Mouse (Mus musculus) olfactory bulb, adult 2 months (tissue): Measurements from ENCODE around the gene Tmem161a. TPM values are rescaled to one million over a fixed set of nuclear protein-coding genes. Genes with fewer than 3 reads are reported as not detected.
A peak's percentile ranks its signal among the peaks of the same experiment; 100 is the strongest.

Source experiments
- H3K27ac ChIP-seq: fragments of 200-500 bp; 2 replicates; pipeline ENCODE4 v1.5.1; 2012; ENCODE audit warnings: low read depth, low read length; ENCODE audit not compliant: insufficient read depth
- H3K4me1 ChIP-seq: fragments of 200-500 bp; 2 replicates; pipeline ENCODE4 v1.6.1; 2012; ENCODE audit warnings: low read length; ENCODE audit not compliant: control insufficient read depth, insufficient read depth
- H3K4me3 ChIP-seq: fragments of 200-500 bp; 2 replicates; pipeline ENCODE4 v1.5.1; 2012; ENCODE audit warnings: mild to moderate bottlenecking, low read depth, low read length, moderate library complexity; ENCODE audit not compliant: insufficient read depth
- CTCF ChIP-seq: fragments of 200-500 bp; IDR thresholded peaks from 2 replicates; pipeline ENCODE4 v1.5.1; 2012; ENCODE audit warnings: low read depth, mild to moderate bottlenecking, low read length, moderate library complexity; ENCODE audit not compliant: insufficient read depth
- POLR2A ChIP-seq: fragments of 200-500 bp; IDR thresholded peaks from 2 replicates; pipeline ENCODE4 v1.6.1; 2012; ENCODE audit warnings: mild to moderate bottlenecking, low read depth, low read length, moderate library complexity; ENCODE audit not compliant: insufficient read depth
- WGBS: fragments of 180-500 bp; shearing (Covaris S2); methylation state at CpG from one replicate; pipeline ENCODE4 v1.1.7; 2018; 5-methylcytosine and 5-hydroxymethylcytosine counted together
- polyA plus RNA-seq: library from polyadenylated mRNA; stranded (reverse); fragments of >200 nt; gene quantifications from 2 replicates; pipeline ENCODE4 v1.2.4, GENCODE M21; 2012; ENCODE audit warnings: low replicate concordance; ENCODE audit not compliant: missing spikeins, insufficient read depth, insufficient read length

Gene Tmem161a
- polyA plus RNA-seq, 1 experiment: not detected

DNA sequence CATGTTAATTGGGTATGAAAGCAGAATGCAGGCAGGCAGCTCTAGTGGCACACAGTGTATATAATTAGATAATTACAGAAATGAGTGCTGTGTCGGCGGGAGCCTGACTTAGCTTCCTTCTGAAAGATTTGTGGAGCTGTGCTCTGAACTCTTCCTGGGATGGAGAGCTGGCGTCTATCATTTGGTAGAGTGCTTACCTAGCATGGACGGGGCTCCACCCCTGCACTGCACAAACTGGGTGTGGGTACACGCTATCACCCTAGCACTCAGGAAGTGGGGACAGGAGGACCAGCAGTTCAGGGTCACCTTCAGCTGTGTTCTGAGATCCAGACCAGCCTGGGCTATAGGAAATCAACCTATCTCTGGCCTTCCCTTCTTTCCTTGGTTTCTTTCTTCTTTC is 1.2 kb downstream of the Tmem161a start:
- WGBS: 54% methylated on average over 5 of the region's 5 CpGs
- H3K4me1 ChIP-seq: peaks cover 21% of the 10 kb centered on the region
- H3K4me3 ChIP-seq: no peak overlapping the region; the same call in 1 of the 2 replicates
- TF ChIP-seq POLR2A (no peak), CTCF (no peak)
- peak overlapping the region; percentile 93; the same call in 1 of the 2 replicates for H3K27ac ChIP-seq

DNA sequence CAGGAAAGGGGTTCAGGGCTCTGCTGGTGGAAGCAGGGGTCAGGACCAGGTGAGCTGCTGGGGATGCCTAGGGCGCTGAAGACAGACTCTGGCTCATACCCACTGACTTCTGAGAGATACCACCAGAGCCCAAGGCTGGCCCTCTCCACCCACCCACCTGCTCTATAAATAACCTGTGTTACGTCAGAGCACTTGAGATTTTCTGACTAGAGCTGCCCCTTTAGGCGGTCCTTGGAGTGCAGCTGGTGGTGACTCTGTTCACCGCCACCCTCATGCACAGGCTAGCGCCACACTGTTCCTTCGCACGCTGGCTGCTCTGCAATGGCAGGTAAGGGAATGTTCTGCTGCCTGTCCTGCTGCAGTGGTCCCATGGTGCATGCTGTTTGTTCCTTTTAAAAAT is 1.9 kb downstream of the Tmem161a start:
- peaks cover 21% of the 10 kb centered on the region for H3K4me1 ChIP-seq
- 38% methylated on average over 7 of the region's 7 CpGs for WGBS
- TF ChIP-seq CTCF (no peak), POLR2A (no peak)
- peak overlapping the region; percentile 27 for H3K4me3 ChIP-seq
- H3K27ac ChIP-seq: peak overlapping the region; percentile 93

DNA sequence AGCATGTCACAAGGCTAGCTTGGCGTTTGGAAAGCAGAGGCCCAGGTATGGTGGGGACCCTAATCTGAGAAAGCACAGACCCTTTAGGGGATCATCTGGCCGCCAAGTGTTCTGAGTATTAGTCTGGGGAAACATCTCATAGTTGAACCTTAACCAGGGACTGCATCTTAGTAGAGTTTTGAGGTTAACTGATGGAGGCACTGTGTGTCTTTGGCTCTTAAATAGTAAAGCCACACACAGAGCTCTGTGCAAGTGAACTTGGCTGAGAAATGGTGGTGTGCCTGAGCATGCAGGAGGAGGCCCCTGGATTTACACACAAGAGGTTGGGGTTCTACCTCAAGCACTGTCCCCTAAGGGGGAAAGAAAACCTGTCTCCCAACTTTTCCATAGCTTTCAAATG is 6.1 kb downstream of the Tmem161a start:
- Histone ChIP-seq H3K4me3 (no peak overlapping the region), H3K27ac (no peak overlapping the region), H3K4me1 (peaks cover 20% of the 10 kb centered on the region)
- WGBS: 93% methylated on average over 2 of the region's 2 CpGs
- TF ChIP-seq POLR2A (no peak), CTCF (no peak)

DNA sequence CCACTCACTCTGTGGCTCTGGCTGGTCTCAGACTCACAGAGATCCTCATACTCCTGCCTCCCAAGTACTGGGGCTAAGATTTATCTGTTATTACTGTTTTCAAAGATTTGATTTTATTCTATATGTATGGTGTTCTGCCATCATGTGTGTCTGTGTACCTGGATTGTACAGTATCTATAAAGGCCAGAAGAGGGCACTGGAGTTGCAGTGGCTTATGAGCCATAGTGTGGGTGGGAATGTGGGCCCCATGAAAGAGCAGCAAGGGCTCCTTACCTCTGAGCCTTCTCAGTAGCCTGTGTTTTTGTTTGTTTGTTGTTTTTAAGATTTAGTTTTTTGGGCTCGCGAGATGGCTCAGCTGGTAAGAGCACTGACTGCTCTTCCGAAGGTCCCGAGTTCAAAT is 6.9 kb downstream of the Tmem161a start:
- 90% methylated on average over 4 of the region's 4 CpGs for WGBS
- TF ChIP-seq CTCF: no peak
- TF ChIP-seq POLR2A: no peak
- Histone ChIP-seq H3K4me1 (peaks cover 15% of the 10 kb centered on the region), H3K27ac (no peak overlapping the region), H3K4me3 (no peak overlapping the region)

DNA sequence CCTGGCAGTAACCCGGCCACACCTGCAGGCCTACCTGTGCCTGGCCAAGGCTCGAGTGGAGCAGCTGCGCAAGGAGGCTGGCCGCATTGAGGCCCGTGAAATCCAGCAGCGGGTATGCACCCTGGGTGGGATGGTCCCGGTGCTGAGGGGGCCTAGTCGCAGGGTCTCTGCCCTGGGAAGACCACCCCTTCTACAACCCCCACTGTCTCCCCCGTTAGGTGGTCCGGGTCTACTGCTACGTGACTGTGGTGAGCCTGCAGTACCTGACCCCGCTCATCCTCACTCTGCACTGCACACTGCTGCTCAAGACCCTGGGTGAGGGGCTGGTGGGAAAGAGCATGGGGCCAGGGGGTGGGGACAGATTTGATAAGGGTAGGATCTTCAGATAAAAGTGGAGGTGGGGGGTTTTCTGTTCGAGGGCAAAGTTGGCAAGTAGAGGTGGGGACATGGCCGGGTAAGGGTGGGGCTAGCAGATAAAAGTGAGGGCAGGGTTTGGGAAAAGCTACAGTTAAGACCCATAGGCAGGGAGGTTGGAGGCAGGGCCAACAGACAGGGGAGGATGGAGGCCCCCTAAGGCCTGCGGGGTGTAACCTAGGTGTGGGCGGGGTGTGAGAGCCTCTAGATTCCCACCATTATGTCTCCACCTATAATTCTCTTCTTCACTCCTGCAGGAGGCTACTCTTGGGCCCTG is 9.2 kb downstream of the Tmem161a start:
- peaks cover 8% of the 10 kb centered on the region; the same call in 1 of the 2 replicates for H3K4me1 ChIP-seq
- no peak for TF ChIP-seq CTCF
- TF ChIP-seq POLR2A: no peak
- WGBS: 89% methylated on average over 16 of the region's 16 CpGs
- no peak overlapping the region for H3K27ac ChIP-seq
- no peak overlapping the region for H3K4me3 ChIP-seq

DNA sequence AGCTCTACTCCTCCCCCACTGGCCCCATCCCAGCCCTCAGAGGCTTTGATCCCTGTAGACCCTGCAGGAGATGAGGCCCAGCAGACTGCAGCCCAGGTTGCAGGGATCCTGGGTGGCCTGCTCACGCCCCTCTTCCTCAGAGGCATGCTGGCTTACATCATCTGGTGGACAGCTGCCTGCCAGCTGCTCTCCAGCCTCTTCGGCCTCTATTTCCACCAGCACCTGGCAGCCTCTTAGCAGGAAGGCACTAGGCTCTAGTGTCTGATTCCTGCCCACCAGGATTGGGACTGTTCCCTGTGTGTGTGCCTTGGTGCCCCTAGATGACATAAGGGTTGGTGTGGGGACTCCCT is 9.7 kb downstream of the Tmem161a start:
- Histone ChIP-seq H3K27ac (no peak overlapping the region), H3K4me1 (peaks cover 5% of the 10 kb centered on the region; the same call in 1 of the 2 replicates), H3K4me3 (no peak overlapping the region)
- 69% methylated on average over 2 of the region's 2 CpGs for WGBS
- TF ChIP-seq POLR2A (no peak), CTCF (no peak)

DNA sequence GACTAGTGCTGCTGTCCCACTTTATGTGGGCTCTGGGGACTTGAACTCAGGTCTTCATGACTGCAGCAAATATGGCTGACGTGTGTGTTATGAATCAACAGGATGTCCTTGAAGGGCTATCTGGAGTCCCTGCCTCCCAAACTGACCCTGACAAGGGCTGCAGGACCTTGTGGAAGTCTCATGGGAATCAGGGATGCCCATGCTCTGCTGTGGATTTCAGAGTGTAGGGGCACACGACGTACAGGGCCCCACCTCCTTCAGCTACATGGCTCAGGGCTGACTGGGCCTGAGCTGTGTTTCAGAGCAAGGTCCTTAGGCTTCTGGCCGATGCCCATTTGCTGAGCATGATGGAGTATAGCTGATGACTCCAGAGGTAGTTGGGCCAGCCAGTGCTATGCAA is 11.0 kb downstream of the Tmem161a start:
- Histone ChIP-seq H3K4me3 (no peak overlapping the region), H3K27ac (no peak overlapping the region), H3K4me1 (no peaks in the 10 kb centered on the region)
- TF ChIP-seq CTCF (no peak), POLR2A (no peak)
- WGBS: 84% methylated on average over 4 of the region's 4 CpGs

DNA sequence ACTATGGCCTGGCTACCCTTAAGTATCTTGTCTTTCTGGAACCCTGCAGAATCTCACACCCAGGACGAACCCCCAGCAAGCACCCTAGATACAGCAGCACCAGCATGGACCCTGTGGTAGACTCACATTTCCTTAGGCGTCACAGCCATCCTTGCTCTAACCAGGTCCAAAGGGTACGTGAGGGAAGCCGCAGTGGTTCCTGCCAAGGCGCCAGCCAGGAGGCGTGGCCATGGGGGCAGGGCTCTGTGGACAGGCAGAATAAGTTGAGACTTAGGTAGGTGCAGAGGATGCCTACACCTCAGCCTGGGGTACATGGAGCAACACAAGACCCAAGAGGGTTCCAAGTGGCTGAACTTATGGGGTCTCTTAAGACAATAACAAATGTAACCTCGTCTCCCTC is 16.6 kb downstream of the Tmem161a start:
- no peak overlapping the region for H3K4me3 ChIP-seq
- TF ChIP-seq CTCF (no peak), POLR2A (no peak)
- no peak overlapping the region for H3K27ac ChIP-seq
- H3K4me1 ChIP-seq: no peaks in the 10 kb centered on the region
- 78% methylated on average over 7 of the region's 7 CpGs for WGBS

DNA sequence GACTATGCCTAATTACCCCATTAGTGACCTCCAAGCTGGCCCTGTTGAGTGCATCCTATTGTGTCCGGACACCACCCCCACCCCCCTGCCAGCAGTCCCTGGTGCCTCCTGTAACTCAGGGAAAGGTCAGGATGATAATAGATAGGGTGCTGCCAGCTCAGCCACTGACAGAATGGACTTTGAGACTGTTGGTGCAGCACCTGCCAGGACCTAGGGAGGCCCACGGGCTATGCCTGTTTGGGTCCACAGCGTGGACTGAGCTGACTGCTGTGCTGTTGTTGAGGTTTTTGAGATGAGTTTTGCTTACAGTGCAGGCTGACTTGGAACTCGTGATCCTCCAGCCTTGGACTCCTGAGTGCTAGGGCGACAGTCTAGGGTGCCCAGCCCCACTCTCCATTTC is 21.1 kb downstream of the Tmem161a start:
- Histone ChIP-seq H3K4me1 (peaks cover 8% of the 10 kb centered on the region), H3K27ac (no peak overlapping the region), H3K4me3 (no peak overlapping the region)
- TF ChIP-seq CTCF (no peak), POLR2A (no peak)
- WGBS: 78% methylated on average over 5 of the region's 5 CpGs

DNA sequence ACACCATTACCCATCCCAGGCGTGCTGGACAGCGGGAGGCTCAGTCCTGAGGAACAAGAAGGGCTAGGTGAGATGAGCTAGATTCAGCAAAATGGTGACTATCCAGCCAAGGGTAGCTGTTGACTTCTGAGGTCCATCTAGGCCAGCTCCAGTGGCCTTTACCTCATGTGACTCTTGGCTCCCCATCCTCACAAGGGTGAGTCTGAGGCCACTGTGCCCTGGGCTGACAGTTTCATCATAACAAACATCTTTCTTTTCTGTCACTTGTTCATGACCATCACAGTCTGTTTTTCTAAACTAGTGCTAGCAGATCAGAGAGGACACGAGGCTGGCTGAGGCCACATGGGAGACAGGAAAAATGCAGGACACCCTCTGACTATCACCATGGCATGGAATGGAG is 22.0 kb downstream of the Tmem161a start:
- TF ChIP-seq POLR2A (no peak), CTCF (no peak)
- Histone ChIP-seq H3K4me3 (no peak overlapping the region), H3K27ac (no peak overlapping the region), H3K4me1 (peaks cover 10% of the 10 kb centered on the region)
- 86% methylated on average over 3 of the region's 3 CpGs for WGBS
